Mouse (Mus musculus) midbrain, embryonic 10.5 days (tissue): ENCODE results near the gene Gpr3. TPM values are rescaled to one million over a fixed set of nuclear protein-coding genes. Genes with fewer than 3 reads are reported as not detected.
A peak's percentile ranks its signal among the peaks of the same experiment; 100 is the strongest.

Source experiments
- DNase-seq: peaks from one replicate; pipeline ENCODE4 v3.0.0-alpha.2; 2017; ENCODE audit warnings: low spot score
- H3K27ac ChIP-seq: fragments of 300-500 bp; sonication (generic); replicated peaks from 2 replicates; pipeline ENCODE4 v1.5.1; 2016; ENCODE audit warnings: mild to moderate bottlenecking
- H3K27me3 ChIP-seq: fragments of 300-500 bp; sonication (generic); 2 replicates; pipeline ENCODE4 v1.6.1; 2016; ENCODE audit warnings: low read depth, mild to moderate bottlenecking; ENCODE audit not compliant: poor library complexity, severe bottlenecking
- H3K36me3 ChIP-seq: fragments of 300-500 bp; sonication (generic); 2 replicates; pipeline ENCODE4 v1.6.1; 2016; ENCODE audit warnings: mild to moderate bottlenecking, moderate library complexity
- H3K4me1 ChIP-seq: fragments of 300-500 bp; sonication (generic); 2 replicates; pipeline ENCODE4 v1.6.1; 2016
- H3K4me3 ChIP-seq: fragments of 300-500 bp; sonication (generic); 2 replicates; pipeline ENCODE4 v1.5.1; 2016; ENCODE audit warnings: mild to moderate bottlenecking, moderate library complexity
- H3K9me3 ChIP-seq: fragments of 300-500 bp; sonication (generic); replicated peaks from 2 replicates; pipeline ENCODE4 v1.6.1; 2016; ENCODE audit warnings: mild to moderate bottlenecking
- WGBS: fragments of 180-500 bp; shearing (Covaris S2); methylation state at CpG from one replicate; pipeline ENCODE4 v1.1.7; 2016; 5-methylcytosine and 5-hydroxymethylcytosine counted together
- polyA plus RNA-seq: library from polyadenylated mRNA; unstranded; fragments of >200 nt; fragmentation: Nextera tagmentation; extraction: Ambion mirVana; gene quantifications from 2 replicates; pipeline ENCODE4 v1.2.1, GENCODE M21; 2016

The Gpr3 gene
- polyA plus RNA-seq, 1 experiment from 2014 or later = 0.35 TPM

DNA sequence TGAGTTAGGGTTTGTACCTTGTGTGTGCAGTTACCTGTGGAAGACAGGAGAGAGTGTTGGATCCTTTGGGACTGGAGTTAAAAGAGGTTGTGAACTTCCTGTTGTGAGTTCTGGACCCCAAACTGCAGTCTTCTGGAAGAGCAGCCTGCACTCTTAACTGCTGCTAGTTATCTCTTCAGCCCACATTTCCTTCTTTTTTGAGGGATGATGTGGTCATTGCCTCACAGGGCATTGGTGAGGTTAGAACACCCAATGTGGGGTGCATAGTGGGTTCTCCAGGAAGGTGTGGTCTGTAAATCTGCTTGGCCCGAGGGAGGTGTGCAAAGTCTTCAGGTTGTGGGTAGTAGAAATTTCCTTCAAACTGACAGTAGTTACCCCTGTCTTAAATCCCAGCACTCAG lies 32.0 kb upstream of the Gpr3 start:
- H3K9me3 ChIP-seq = no peaks in the 10 kb centered on the region
- 93% methylated on average over 1 of the region's 1 CpGs for WGBS
- H3K27me3 ChIP-seq = peaks cover 99% of the 10 kb centered on the region
- H3K36me3 ChIP-seq = no peaks in the 10 kb centered on the region
- no peak for DNase-seq
- peaks cover 33% of the 10 kb centered on the region for H3K4me1 ChIP-seq
- H3K27ac ChIP-seq = no peak overlapping the region
- no peak overlapping the region for H3K4me3 ChIP-seq

DNA sequence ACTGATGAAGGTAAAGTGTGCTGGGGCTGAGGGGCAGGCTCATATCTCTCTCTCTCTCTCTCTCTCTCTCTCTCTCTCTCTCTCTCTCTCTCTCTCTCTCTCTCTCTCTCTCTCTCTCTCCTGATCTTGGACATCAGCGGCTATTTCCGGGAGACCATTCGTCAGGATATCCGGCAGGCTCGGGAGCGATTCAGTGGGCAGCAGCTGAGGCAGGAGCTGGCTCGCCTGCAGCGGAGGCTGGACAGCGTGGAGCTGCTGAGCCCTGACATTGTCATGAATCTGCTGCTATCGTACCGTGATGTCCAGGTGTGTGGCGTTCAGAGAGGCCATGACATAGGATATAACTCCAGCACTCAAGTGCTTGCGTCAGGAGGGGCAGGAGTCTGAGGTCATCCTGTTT lies 31.2 kb upstream of the Gpr3 start:
- Histone ChIP-seq H3K36me3 (no peaks in the 10 kb centered on the region), H3K27ac (no peak overlapping the region), H3K27me3 (peaks cover 99% of the 10 kb centered on the region), H3K4me1 (peaks cover 33% of the 10 kb centered on the region), H3K4me3 (no peak overlapping the region), H3K9me3 (no peaks in the 10 kb centered on the region)
- WGBS = 78% methylated on average over 13 of the region's 13 CpGs
- no peak for DNase-seq

DNA sequence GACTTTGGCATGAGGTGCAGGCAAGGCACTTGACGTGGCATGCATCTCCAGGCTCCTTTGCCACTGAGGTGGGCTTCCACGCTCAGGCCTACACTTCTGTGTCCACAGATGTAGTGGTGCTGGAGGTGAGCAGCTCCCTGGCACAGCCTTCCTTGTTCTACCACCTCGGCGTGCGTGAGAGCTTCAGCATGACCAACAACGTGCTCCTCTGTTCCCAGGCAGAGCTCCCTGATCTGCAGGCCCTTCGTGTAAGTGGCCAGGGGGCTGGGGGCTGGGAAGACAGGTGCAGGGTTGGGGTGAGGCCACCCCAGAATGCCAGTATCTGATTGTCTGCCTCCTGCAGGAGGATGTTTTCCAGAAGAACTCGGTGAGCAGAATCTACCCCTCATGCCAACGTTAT lies 30.4 kb upstream of the Gpr3 start:
- H3K36me3 ChIP-seq = no peaks in the 10 kb centered on the region
- H3K27ac ChIP-seq = no peak overlapping the region
- 56% methylated on average over 9 of the region's 9 CpGs for WGBS
- H3K9me3 ChIP-seq = no peaks in the 10 kb centered on the region
- peaks cover 37% of the 10 kb centered on the region for H3K4me1 ChIP-seq
- peaks cover 97% of the 10 kb centered on the region for H3K27me3 ChIP-seq
- DNase-seq = no peak
- H3K4me3 ChIP-seq = no peak overlapping the region

DNA sequence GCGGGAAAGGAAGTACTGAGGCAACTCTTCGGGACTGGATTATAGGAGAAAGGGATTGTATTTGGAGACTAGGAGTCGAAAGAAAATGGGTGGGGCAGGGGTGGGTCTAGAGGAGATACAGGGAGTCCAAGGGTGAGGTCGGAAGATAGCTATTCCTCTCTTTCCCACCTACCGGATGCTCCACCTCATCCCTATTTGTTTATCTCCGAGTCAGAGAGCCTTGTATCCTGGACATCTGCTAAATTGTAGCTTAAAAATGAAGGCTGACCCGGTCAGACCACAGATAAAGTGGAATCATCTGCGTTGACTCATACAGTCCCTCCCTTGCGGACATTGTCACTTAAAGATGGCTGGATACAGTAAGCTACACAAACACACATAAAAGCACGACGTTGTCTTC lies 29.6 kb upstream of the Gpr3 start:
- Histone ChIP-seq H3K9me3 (no peaks in the 10 kb centered on the region), H3K27ac (no peak overlapping the region), H3K4me3 (peak overlapping the region; percentile 70), H3K36me3 (no peaks in the 10 kb centered on the region), H3K27me3 (peaks cover 97% of the 10 kb centered on the region), H3K4me1 (peaks cover 34% of the 10 kb centered on the region)
- WGBS = 33% methylated on average over 11 of the region's 11 CpGs
- no peak for DNase-seq

GRCm38 (mm10) chr4:133240934-133241908 lies 28.9 kb upstream of the Gpr3 start:
- peak overlapping the region; percentile 83 for H3K27ac ChIP-seq
- H3K4me1 ChIP-seq = peaks cover 34% of the 10 kb centered on the region
- H3K36me3 ChIP-seq = no peaks in the 10 kb centered on the region
- no peaks in the 10 kb centered on the region for H3K9me3 ChIP-seq
- peak; percentile 93 for DNase-seq
- under 1% methylated on average over 78 of the region's 78 CpGs for WGBS
- peak overlapping the region; percentile 70 for H3K4me3 ChIP-seq
- peaks cover 95% of the 10 kb centered on the region for H3K27me3 ChIP-seq

DNA sequence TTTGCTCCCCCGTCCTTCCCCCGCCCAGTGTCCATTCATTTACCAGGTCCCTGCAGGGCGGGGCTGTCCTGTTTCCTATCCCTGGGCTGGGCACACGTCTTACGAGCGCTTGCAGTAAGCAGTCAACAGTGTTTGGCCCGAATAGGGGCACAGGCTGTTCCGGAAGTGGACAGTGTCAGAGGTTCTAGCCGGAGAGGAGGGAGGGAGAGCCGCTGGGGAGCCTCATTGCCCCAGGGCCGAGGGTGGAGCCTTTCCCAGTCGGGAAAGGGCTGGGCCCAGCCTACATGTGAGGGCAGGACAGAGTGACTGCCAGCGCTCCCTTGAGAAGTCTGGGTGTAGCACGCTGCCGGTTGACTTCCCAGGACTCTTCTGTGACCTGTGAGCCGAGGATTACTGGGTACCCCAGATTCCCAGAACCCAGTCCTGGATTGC lies 28.2 kb upstream of the Gpr3 start, which contains the start of gene Map3k6:
TSS of gene Map3k6 (plus strand) at position 329 of the 432 bp plus-strand sequence.
- 4% methylated on average over 16 of the region's 16 CpGs for WGBS
- peak; percentile 38 for DNase-seq
- H3K9me3 ChIP-seq = no peaks in the 10 kb centered on the region
- no peaks in the 10 kb centered on the region for H3K36me3 ChIP-seq
- peak within 1 kb of the TSS; percentile 83 for H3K27ac ChIP-seq
- H3K27me3 ChIP-seq = peaks cover 88% of the 10 kb centered on the region
- H3K4me1 ChIP-seq = peaks cover 34% of the 10 kb centered on the region
- peak within 1 kb of the TSS; percentile 70 for H3K4me3 ChIP-seq

- no peak overlapping the region for H3K4me3 ChIP-seq
- H3K9me3 ChIP-seq = no peaks in the 10 kb centered on the region
- 71% methylated on average over 4 of the region's 4 CpGs for WGBS
- no peaks in the 10 kb centered on the region for H3K36me3 ChIP-seq
- H3K27ac ChIP-seq = no peak overlapping the region
- H3K4me1 ChIP-seq = peaks cover 26% of the 10 kb centered on the region
- DNase-seq = no peak
- peaks cover 77% of the 10 kb centered on the region for H3K27me3 ChIP-seq
Measured at GRCm38 (mm10) chr4:133237911-133238310, 25.6 kb upstream of the Gpr3 start.

DNA sequence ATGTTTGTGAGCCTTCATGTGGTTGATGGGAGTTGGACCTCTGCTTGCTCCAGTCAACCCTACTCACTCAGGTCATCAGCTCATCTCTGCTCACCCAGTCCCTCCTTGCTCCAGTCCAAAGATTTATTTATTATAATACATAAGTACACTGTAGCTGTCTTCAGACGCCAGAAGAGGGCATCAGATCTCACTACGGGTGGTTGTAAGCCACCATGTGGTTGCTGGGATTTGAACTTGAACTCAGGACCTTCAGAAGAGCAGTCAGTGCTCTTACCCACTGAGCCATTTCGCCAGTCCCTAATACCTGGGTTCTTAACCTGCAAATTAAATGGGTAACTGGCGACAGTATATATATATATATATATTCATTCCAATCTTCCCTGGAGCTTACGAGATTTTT lies 23.1 kb upstream of the Gpr3 start:
- Histone ChIP-seq H3K4me3 (no peak overlapping the region), H3K27me3 (peaks cover 52% of the 10 kb centered on the region), H3K9me3 (no peaks in the 10 kb centered on the region), H3K27ac (no peak overlapping the region), H3K4me1 (peaks cover 7% of the 10 kb centered on the region), H3K36me3 (no peaks in the 10 kb centered on the region)
- DNase-seq = no peak
- WGBS = 82% methylated on average over 5 of the region's 5 CpGs

DNA sequence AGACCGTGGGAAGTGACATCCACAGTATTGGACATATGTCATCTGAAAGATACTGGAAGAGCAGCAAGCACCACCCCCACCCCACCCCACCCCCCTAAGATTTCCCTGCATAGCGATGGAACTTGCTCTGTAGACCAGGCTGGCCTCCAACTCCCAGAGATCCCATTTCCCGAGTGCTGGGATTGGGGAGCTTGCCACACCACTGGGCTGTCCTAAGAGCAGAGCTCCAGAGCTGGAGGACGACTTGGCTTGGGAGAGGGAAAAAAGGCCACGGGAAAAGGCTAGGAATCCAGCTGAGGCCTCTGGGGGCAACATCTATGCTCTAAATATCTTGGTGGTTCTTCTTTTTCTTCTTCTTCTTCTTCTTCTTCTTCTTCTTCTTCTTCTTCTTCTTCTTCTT lies 22.4 kb upstream of the Gpr3 start:
- Histone ChIP-seq H3K27me3 (peaks cover 46% of the 10 kb centered on the region), H3K4me1 (peaks cover 7% of the 10 kb centered on the region), H3K36me3 (no peaks in the 10 kb centered on the region), H3K9me3 (no peaks in the 10 kb centered on the region), H3K4me3 (no peak overlapping the region), H3K27ac (no peak overlapping the region)
- DNase-seq = no peak
- WGBS = 69% methylated on average over 5 of the region's 5 CpGs

DNA sequence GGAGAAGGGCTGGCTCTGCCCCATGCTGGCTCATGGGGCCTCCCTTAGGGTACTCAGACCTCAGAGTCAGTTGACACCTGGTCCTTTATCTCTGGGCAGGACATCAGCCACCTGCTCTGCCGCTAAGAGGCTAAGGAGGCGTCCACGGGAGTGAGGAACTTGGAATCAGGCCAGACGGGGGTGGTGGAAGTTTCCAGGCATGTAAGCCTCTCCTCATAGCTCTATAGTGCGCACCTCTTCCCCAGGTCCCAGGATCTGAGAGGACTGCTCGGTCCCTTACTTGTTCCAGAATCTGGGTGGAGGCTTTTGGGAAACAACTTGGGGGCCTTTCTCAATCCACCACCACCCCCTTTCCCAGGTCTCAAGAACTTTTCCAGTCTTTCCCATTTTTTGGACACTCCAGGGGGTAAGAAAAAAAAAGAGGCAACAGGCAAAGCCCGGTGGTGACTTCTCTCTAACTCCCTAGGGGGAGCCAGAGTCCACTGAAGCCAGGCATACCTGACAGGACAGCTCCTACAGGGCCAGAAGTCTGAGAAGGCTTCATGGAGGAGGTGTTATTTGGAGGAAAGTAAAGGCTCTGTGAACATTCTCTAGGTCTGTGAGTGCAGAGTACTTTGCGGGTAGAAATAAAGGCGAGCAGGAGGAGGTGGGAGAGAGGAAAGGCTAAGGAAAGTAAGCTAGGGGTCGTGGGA lies 21.1 kb upstream of the Gpr3 start:
- H3K4me1 ChIP-seq = peaks cover 11% of the 10 kb centered on the region
- H3K27me3 ChIP-seq = peaks cover 33% of the 10 kb centered on the region
- no peak overlapping the region for H3K4me3 ChIP-seq
- no peak overlapping the region for H3K27ac ChIP-seq
- no peaks in the 10 kb centered on the region for H3K36me3 ChIP-seq
- WGBS = 47% methylated on average over 10 of the region's 10 CpGs
- no peak for DNase-seq
- H3K9me3 ChIP-seq = no peaks in the 10 kb centered on the region

- H3K27ac ChIP-seq = peak overlapping the region; percentile 39; the same call in 1 of the 2 replicates
- 70% methylated on average over 8 of the region's 8 CpGs for WGBS
Measured at GRCm38 (mm10) chr4:133229582-133229981, 17.2 kb upstream of the Gpr3 start.

GRCm38 (mm10) chr4:133227636-133228035 lies 15.3 kb upstream of the Gpr3 start:
- DNase-seq = no peak
- no peaks in the 10 kb centered on the region for H3K9me3 ChIP-seq
- 70% methylated on average over 8 of the region's 8 CpGs for WGBS

More at GRCm38 (mm10) chr4:133229582-133229981, 17.2 kb upstream of the Gpr3 start:
- DNase-seq = no peak
- peaks cover 12% of the 10 kb centered on the region; the same call in 1 of the 2 replicates for H3K4me1 ChIP-seq
- no peak overlapping the region for H3K4me3 ChIP-seq
- peaks cover 10% of the 10 kb centered on the region for H3K27me3 ChIP-seq
- H3K9me3 ChIP-seq = no peaks in the 10 kb centered on the region
- H3K36me3 ChIP-seq = no peaks in the 10 kb centered on the region

GRCm38 (mm10) chr4:133226073-133226472 lies 13.7 kb upstream of the Gpr3 start:
- no peak for DNase-seq
- WGBS = 72% methylated on average over 10 of the region's 10 CpGs
- Histone ChIP-seq H3K4me3 (no peak overlapping the region), H3K27me3 (peaks cover 27% of the 10 kb centered on the region), H3K4me1 (peaks cover 31% of the 10 kb centered on the region), H3K27ac (no peak overlapping the region), H3K36me3 (no peaks in the 10 kb centered on the region), H3K9me3 (no peaks in the 10 kb centered on the region)

More at GRCm38 (mm10) chr4:133227636-133228035, 15.3 kb upstream of the Gpr3 start:
- no peak overlapping the region for H3K4me3 ChIP-seq
- H3K27me3 ChIP-seq = peaks cover 11% of the 10 kb centered on the region
- H3K4me1 ChIP-seq = peaks cover 28% of the 10 kb centered on the region
- H3K27ac ChIP-seq = no peak overlapping the region
- no peaks in the 10 kb centered on the region for H3K36me3 ChIP-seq
